Mouse (Mus musculus) thymus, adult 2 months (tissue): ENCODE results near the gene Lrrc51.

ENCODE experiments used
- CTCF ChIP-seq: fragments of 200-500 bp; IDR thresholded peaks from 2 replicates; pipeline ENCODE4 v1.5.1; 2012; ENCODE audit warnings: mild to moderate bottlenecking, control low read depth, low read length, moderate library complexity, borderline replicate concordance; ENCODE audit not compliant: control insufficient read depth, poor library complexity, insufficient read depth; ENCODE audit errors: extremely low read depth
- POLR2A ChIP-seq: fragments of 200-500 bp; IDR thresholded peaks from 2 replicates; pipeline ENCODE4 v1.6.1; 2012; ENCODE audit warnings: mild to moderate bottlenecking, low read length, control low read depth, moderate library complexity; ENCODE audit not compliant: control insufficient read depth, poor library complexity, insufficient read depth; ENCODE audit errors: extremely low read depth

- no peak for TF ChIP-seq CTCF
- no peak for TF ChIP-seq POLR2A
These were observed 64.6 kb downstream of the Lrrc51 start for GRCm38 (mm10) chr7:101869163-101869500.
